Mouse (Mus musculus) intestine, embryonic 15.5 days (tissue): ENCODE measurements at regions not wholly inside any gene's neighbourhood (a gene's known extent, or its start where the extent isn't known, plus 50 kb on each side); places are given as distances from the start of the nearest gene placed in this dataset.
"Not testable (repeated sequence)": the region's sequence is repeated elsewhere in the genome, so short reads cannot be mapped to it uniquely, and the experiment has no call there.

Experiments used
- ATAC-seq: fragments of 200-750 bp; cut with Nextera tagmentation; 2 replicates; pipeline ENCODE4 v1.8.0; 2017; ENCODE audit warnings: moderate TSS enrichment, moderate library complexity
- H3K27ac ChIP-seq: fragments of 300-500 bp; sonication (generic); 2 replicates; pipeline ENCODE4 v1.5.1; 2015; ENCODE audit warnings: mild to moderate bottlenecking, inconsistent platforms
- H3K27me3 ChIP-seq: fragments of 300-500 bp; sonication (generic); replicated peaks from 2 replicates; pipeline ENCODE4 v1.6.1; 2015; ENCODE audit warnings: inconsistent platforms
- H3K36me3 ChIP-seq: fragments of 300-500 bp; sonication (generic); 2 replicates; pipeline ENCODE4 v1.6.1; 2015; ENCODE audit warnings: inconsistent platforms
- H3K4me1 ChIP-seq: fragments of 300-500 bp; sonication (generic); replicated peaks from 2 replicates; pipeline ENCODE4 v1.6.1; 2015; ENCODE audit warnings: inconsistent platforms
- H3K4me2 ChIP-seq: fragments of 300-500 bp; sonication (generic); replicated peaks from 2 replicates; pipeline ENCODE4 v1.6.1; 2015; ENCODE audit warnings: mild to moderate bottlenecking, inconsistent platforms
- H3K4me3 ChIP-seq: fragments of 300-500 bp; sonication (generic); replicated peaks from 2 replicates; pipeline ENCODE4 v1.5.1; 2015; ENCODE audit warnings: inconsistent platforms
- H3K9ac ChIP-seq: fragments of 300-500 bp; sonication (generic); 2 replicates; pipeline ENCODE4 v1.6.1; 2015; ENCODE audit warnings: inconsistent platforms
- H3K9me3 ChIP-seq: fragments of 300-500 bp; sonication (generic); 2 replicates; pipeline ENCODE4 v1.6.1; 2016; ENCODE audit warnings: inconsistent platforms
- WGBS: fragments of 180-500 bp; shearing (Covaris S2); methylation state at CpG from one replicate; pipeline ENCODE4 v1.1.7; 2015; 5-methylcytosine and 5-hydroxymethylcytosine counted together

DNA sequence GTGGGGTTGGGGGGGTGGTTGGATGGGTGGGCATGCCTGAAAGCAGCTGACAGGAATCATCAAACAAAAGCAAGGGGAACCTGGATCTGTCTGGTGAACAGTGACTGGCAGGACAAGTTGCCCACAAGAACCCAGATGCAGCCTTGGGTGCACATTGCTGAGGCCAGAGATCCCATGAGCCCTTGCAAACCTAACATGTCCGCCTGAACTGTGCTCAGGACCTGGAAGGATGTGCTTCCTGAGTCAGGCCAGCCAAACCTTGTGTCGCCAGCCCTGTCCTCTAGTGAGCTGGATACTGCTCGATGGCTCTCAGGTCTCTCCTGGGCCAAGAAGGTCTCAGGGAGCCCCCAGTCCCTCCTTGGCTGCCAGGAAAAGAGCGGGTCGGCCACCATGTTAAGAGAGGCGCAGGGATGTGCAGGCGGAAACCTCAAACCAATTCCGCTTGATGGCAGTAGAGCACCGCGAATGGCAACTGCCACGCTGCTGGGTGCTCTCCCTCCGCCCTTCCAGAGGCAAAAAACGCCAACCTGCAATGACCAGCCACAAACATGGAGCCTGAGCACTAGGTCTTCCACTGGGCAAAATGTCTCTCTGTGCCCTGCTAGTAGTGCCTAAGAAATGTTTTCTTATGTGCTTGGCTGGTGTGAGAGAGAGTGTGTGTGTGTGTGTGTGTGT is 140.2 kb downstream of the Pls3 start:
- not testable (repeated sequence) for H3K36me3 ChIP-seq, ATAC-seq

DNA sequence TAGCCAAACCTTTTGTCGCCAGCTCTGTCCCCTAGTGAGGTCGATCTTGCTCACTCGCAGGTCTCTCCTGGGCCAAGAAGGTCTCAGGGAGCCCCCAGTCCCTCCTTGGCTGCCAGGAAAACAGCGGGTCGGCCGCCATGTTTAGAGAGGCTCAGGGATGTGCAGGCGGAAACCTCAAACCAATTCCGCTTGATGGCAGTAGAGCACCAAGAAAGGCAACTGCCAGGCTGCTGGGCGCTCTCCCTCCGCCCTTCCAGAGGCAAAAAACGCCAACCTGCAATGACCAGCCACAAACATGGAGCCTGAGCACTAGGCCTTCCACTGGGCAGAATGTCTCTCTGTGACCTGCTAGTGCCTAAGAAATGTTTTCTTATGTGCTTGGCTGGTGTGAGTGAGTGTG is 141.3 kb downstream of the Pls3 start:
- not testable (repeated sequence) for H3K4me1 ChIP-seq, H3K27ac ChIP-seq, H3K4me2 ChIP-seq, ATAC-seq, H3K9ac ChIP-seq, H3K27me3 ChIP-seq, H3K4me3 ChIP-seq, H3K9me3 ChIP-seq, H3K36me3 ChIP-seq
- WGBS: 72% methylated on average over 11 of the region's 11 CpGs

More for the DNA sequence above, 140.2 kb downstream of the Pls3 start:
- H3K4me2 ChIP-seq, H3K27ac ChIP-seq, H3K9ac ChIP-seq, H3K27me3 ChIP-seq, H3K9me3 ChIP-seq, H3K4me1 ChIP-seq, H3K4me3 ChIP-seq: not testable (repeated sequence)
- 68% methylated on average over 13 of the region's 13 CpGs for WGBS

DNA sequence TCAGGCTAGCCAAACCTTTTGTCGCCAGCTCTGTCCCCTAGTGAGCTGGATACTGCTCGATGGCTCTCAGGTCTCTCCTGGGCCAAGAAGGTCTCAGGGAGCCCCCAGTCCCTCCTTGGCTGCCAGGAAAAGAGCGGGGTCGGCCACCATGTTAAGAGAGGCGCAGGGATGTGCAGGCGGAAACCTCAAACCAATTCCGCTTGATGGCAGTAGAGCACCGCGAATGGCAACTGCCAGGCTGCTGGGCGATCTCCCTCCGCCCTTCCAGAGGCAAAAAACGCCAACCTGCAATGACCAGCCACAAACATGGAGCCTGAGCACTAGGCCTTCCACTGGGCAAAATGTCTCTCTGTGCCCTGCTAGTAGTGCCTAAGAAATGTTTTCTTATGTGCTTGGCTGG is 145.2 kb downstream of the Pls3 start:
- not testable (repeated sequence) for H3K4me3 ChIP-seq, H3K27me3 ChIP-seq, H3K36me3 ChIP-seq, H3K4me2 ChIP-seq, H3K9me3 ChIP-seq, H3K27ac ChIP-seq, H3K9ac ChIP-seq, H3K4me1 ChIP-seq, ATAC-seq
- WGBS: 75% methylated on average over 12 of the region's 12 CpGs

DNA sequence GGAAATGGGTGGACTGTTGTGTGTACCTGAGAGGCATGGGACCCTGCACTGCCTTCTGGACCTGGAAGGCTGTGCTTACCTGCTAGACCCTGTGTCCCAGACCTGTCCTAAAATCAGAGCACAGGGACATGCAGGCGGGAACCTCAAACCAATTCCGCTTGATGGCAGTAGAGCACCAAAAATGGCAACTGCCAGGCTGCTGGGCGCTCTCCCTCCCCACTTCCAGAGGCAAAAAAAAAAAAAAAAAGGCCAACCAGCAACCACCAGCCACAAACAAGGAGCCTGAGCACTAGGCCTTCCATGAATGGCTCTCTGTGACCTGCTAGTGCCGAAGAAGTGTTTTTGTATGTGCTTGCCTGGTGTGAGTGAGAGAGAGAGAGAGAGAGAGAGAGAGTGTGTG is 146.5 kb downstream of the Pls3 start:
- 77% methylated on average over 4 of the region's 4 CpGs for WGBS
- Histone ChIP-seq H3K4me1 (no peaks in the 10 kb centered on the region), H3K27me3 (no peaks in the 10 kb centered on the region), H3K36me3 (no peaks in the 10 kb centered on the region), H3K4me3 (no peak overlapping the region), H3K9me3 (no peaks in the 10 kb centered on the region), H3K4me2 (no peak overlapping the region), H3K9ac (no peak overlapping the region), H3K27ac (no peak overlapping the region)
- no peak for ATAC-seq

DNA sequence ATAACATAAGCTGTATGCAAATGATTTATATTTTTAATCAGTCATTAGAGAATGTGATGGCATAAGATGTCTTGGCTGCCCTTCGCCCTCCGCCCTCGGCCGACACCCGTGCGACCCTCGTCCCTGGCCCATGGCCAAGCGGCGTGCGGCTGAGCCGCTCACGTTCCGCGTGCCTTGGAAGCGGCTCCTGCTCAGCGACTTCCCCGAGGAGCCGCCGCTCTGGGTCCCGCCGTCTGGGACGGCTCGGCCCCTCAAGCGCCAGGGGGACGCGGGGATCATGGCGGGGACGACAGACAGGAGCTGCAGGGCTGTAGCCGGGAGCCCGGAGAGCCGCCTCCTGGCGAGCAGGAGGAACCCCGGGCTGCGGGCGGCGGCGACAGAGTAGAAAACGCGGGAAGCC is 145.5 kb upstream of the Rab39b start:
- H3K4me2 ChIP-seq, H3K4me3 ChIP-seq: not testable (repeated sequence)
- WGBS: 66% methylated on average over 33 of the region's 39 CpGs

DNA sequence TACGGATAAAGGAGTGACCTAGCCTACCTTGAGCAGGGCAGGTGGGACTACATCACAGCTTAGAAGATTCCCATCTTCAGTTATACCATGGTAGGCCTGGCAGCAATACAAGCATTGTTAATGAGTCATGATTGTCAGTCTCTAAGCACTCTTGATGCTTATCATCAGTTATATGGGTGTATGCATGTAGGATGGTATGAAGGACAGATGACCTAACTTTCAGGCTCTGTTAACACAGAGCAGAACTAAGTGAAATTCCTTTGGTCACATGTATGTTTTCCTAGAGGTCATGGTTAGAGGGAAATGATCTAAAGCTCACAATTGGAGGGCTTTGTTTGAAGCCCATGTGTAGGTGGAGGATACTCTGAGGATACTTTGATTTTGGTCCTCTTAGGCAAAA is 121.9 kb upstream of the Rab39b start:
- Histone ChIP-seq H3K4me2 (no peak overlapping the region), H3K36me3 (no peaks in the 10 kb centered on the region), H3K9ac (no peak overlapping the region), H3K4me1 (no peaks in the 10 kb centered on the region), H3K4me3 (no peak overlapping the region), H3K27me3 (no peaks in the 10 kb centered on the region), H3K27ac (no peak overlapping the region), H3K9me3 (no peaks in the 10 kb centered on the region)
- ATAC-seq: no peak
- 27% methylated on average over 1 of the region's 1 CpGs for WGBS

More for the DNA sequence above, 145.5 kb upstream of the Rab39b start:
- not testable (repeated sequence) for H3K9me3 ChIP-seq, H3K27ac ChIP-seq, H3K4me1 ChIP-seq, H3K36me3 ChIP-seq, H3K27me3 ChIP-seq, H3K9ac ChIP-seq, ATAC-seq

DNA sequence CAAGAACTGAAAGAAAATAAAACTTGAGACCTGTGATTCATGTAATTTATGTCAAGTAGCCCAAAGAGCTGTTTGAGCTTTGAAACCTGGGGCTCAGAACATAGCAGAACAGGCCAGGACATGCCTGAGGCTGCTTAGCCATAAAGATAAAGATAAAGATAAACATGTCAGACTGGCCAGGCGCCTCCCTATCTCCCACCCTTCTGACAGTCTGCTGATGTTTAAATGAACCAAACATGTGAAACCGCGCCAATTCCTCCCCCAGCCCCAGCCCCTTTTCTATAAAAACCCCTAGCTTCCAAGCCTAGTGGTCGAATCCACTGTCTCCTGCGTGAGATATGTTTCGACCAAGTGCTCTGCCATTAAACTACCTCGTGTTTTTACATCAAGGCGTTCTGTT is 97.2 kb upstream of the Rab39b start:
- ATAC-seq: not testable (repeated sequence)

DNA sequence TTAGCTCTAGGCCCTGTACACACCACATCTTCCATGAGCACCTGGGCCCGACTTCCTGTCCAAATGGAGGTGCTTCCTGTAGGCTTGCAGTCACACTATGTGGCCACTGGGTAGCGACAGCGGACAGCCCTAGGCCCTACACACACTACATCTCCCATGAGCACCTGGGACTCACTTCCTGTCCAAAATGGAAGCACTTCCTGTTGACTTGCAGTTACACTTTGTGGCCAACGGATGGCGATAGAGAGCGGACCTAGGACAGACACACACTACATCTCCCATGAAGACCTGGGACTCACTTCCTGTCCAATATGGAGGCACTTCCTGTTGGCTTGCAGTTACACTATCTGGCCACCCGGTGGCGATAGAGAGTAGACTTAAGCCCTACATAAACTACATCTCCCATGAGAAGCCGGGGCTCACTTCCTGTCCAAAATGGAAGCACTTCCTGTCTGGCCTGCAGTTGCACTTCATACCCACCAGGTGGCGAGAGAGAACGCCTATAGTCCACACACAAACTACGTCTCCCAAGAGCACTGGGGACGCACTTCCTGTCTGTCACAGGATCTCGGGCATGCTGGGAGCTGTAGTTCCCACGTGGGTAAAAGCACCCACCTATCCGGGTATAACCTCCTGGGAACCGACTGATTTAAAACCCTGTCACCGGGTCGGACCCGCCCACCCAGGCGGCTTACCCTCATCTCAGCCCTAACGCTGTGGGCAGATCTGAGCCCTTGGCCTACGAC is 96.1 kb upstream of the Rab39b start:
- no peak overlapping the region for H3K27ac ChIP-seq
- H3K9me3 ChIP-seq: 0 out of 2 replicates have a peak, but pooled peaks cover 3% of the 10 kb centered on the region
- no peaks in the 10 kb centered on the region for H3K36me3 ChIP-seq
- ATAC-seq: peak; percentile 98
- peak overlapping the region; percentile 28 for H3K4me3 ChIP-seq
- no peaks in the 10 kb centered on the region for H3K4me1 ChIP-seq
- H3K9ac ChIP-seq: no peak overlapping the region
- WGBS: 7% methylated on average over 23 of the region's 23 CpGs
- no peaks in the 10 kb centered on the region for H3K27me3 ChIP-seq
- H3K4me2 ChIP-seq: peak overlapping the region; percentile 34

More for the DNA sequence above, 97.2 kb upstream of the Rab39b start:
- H3K27me3 ChIP-seq, H3K4me3 ChIP-seq, H3K36me3 ChIP-seq, H3K4me2 ChIP-seq, H3K9ac ChIP-seq, H3K27ac ChIP-seq, H3K4me1 ChIP-seq, H3K9me3 ChIP-seq: not testable (repeated sequence)
- WGBS: 95% methylated on average over 8 of the region's 8 CpGs

DNA sequence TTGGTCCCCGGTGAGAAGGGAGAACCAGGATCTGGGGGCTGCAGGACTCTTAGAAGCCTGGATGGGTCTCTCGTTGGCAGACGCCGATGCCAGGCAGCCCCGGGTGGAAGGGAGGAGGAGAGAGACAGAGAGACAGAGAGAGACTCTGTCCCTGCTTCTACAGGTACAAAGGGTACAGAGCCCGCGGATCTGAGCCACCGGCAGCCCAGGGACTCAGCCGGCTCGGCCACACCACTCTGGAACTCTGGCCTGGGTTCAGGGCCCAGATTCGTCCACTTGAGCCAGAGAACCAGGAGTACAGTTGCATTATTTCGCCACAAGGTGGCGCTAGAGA is 95.5 kb upstream of the Rab39b start:
- no peaks in the 10 kb centered on the region for H3K4me1 ChIP-seq
- H3K9me3 ChIP-seq: 0 out of 2 replicates have a peak, but pooled peaks cover 3% of the 10 kb centered on the region
- WGBS: 46% methylated on average over 13 of the region's 13 CpGs
- no peaks in the 10 kb centered on the region for H3K27me3 ChIP-seq
- no peak overlapping the region for H3K27ac ChIP-seq
- no peak overlapping the region for H3K9ac ChIP-seq
- ATAC-seq: no peak
- H3K4me3 ChIP-seq: 0 out of 2 replicates have a peak overlapping the region, but pooled peaks have one; percentile 15
- no peaks in the 10 kb centered on the region for H3K36me3 ChIP-seq
- peak overlapping the region; percentile 34 for H3K4me2 ChIP-seq

DNA sequence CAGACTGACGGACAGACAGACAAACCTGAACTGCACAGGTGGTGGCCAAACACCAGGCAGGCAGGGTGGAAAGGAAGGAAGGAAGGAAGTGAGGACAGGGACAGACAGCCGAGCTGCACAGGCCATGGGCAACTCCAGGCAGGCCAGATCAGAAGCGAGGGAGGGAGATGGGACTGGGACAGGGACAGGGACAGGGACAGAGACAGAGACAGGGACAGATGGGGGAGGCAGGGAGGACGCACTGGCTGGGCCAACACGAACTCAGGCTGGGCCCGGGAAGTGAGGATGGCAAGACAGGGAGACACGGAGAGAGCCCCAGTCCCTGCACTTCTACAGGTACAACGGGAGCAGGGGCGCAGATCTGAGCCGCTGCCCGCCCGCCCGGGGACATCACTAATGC is 94.9 kb upstream of the Rab39b start:
- H3K27me3 ChIP-seq: no peaks in the 10 kb centered on the region
- 73% methylated on average over 13 of the region's 13 CpGs for WGBS
- H3K9ac ChIP-seq: no peak overlapping the region
- 0 out of 2 replicates have a peak, but pooled peaks cover 3% of the 10 kb centered on the region for H3K9me3 ChIP-seq
- H3K36me3 ChIP-seq: no peaks in the 10 kb centered on the region
- peak overlapping the region; percentile 34 for H3K4me2 ChIP-seq
- no peak for ATAC-seq
- H3K4me3 ChIP-seq: 0 out of 2 replicates have a peak overlapping the region, but pooled peaks have one; percentile 15
- H3K4me1 ChIP-seq: no peaks in the 10 kb centered on the region
- H3K27ac ChIP-seq: no peak overlapping the region

DNA sequence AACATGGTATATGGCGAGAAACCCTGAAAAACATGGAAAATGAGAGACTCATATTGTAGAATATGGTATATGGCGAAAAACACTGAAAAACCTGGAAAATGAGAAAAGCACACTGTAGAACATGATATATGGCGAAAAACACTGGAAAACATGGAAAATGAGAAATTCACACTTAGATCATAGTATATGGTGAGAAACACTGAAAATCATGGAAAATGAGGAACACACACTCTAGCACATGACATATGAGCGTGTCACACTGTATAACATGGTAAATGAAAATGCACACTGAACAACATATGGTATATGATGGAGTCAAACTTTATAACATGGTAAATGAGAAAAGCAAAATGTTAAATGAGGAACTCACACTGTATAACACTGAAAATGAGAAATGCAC is 89.6 kb upstream of the Rab39b start:
- Histone ChIP-seq H3K36me3 (no peaks in the 10 kb centered on the region), H3K4me3 (no peak overlapping the region), H3K4me2 (no peak overlapping the region), H3K27ac (no peak overlapping the region), H3K4me1 (no peaks in the 10 kb centered on the region), H3K27me3 (no peaks in the 10 kb centered on the region), H3K9me3 (0 out of 2 replicates have a peak, but pooled peaks cover 3% of the 10 kb centered on the region), H3K9ac (no peak overlapping the region)
- 92% methylated on average over 4 of the region's 4 CpGs for WGBS
- no peak for ATAC-seq

DNA sequence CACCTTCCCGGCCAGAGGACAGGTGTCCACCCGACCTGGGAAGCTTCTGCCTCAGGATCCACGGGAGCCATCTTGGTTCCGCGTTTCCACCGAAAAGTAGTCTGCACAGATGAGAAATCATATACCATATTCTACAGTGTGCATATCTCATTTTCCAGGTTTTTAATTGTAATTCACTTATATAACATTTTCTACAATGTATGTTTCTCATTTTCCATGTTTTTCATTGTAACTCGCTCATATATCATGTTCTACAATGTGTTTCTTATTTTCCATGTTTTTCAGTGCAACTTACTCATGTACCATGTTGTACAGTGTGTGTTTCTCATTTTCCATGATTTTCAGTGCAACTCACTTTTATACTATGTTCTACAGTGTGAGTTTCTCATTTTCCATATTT is 65.4 kb upstream of the Rab39b start:
- H3K27ac ChIP-seq: no peak overlapping the region
- ATAC-seq: no peak
- H3K36me3 ChIP-seq: no peaks in the 10 kb centered on the region
- WGBS: 86% methylated on average over 7 of the region's 7 CpGs
- no peaks in the 10 kb centered on the region for H3K9me3 ChIP-seq
- H3K4me3 ChIP-seq: no peak overlapping the region
- no peak overlapping the region for H3K9ac ChIP-seq
- H3K4me1 ChIP-seq: no peaks in the 10 kb centered on the region
- no peaks in the 10 kb centered on the region for H3K27me3 ChIP-seq
- no peak overlapping the region for H3K4me2 ChIP-seq
